Comparison of ENCODE assay signal across 18 mouse cellular contexts in the genomic region with DNA sequence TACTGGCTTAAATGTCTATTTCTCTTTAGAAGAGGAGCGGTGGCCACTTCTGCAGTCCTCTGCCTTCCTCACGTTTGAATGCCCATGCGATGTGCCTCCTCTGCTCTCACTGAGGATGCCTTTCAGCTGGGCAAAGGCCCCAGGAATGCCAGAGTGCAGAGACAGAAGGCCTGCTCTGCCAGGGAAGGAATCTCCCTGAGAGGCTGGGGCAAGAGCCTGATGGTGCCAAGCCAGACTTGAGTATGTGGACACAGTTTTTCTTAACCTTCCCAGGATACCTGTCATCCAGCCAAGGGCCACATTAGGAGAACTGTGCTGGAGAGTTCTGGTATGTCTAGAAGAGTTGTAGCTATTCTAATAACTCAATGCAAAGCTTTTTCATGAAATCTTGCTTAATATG.
DNase-seq lines count a peak whose midpoint lies in the region; ATAC-seq and TF ChIP-seq lines count a peak whose summit lies in the region.
"Had no signal": no experiment of that assay in that cellular context is flagged by ENCODE, and none has a peak within 500 bp of the region (broad histone marks: within the 10 kb centered on the region; RNA-seq: fewer than 3 reads in every experiment).

No protein-coding gene starts in this region.

- H3K4me1 ChIP-seq in kidney, adult 2 months (ENCODE audit: control insufficient read depth, insufficient read depth, low read length), result 0 out of 2 replicates have a peak, but pooled peaks cover 3% of the 10 kb centered on the region
- 0 out of 2 replicates have a peak, but pooled peaks cover 2% of the 10 kb centered on the region for H3K4me1 ChIP-seq in heart, embryonic 11.5 days (ENCODE audit: control insufficient read depth, insufficient read depth, low read length)
- H3K4me1 ChIP-seq: intestine, embryonic 15.5 days; neural tube, embryonic 13.5 days had no signal

- H3K9ac ChIP-seq in heart, embryonic 11.5 days (ENCODE audit: low read depth, low read length), result no peak overlapping the region
- H3K9ac ChIP-seq: intestine, embryonic 15.5 days; limb, embryonic 12.5 days; lung, embryonic 14.5 days; neural tube, embryonic 13.5 days had no signal

- H3K27me3 ChIP-seq in kidney, adult 2 months (replicated peaks; ENCODE audit: control insufficient read depth, insufficient read depth, low read length), result no peaks in the 10 kb centered on the region
- H3K27me3 ChIP-seq in heart, embryonic 11.5 days (ENCODE audit: control insufficient read depth, insufficient read depth, low read length), result no peaks in the 10 kb centered on the region
- H3K27me3 ChIP-seq: CH12.LX; intestine, embryonic 15.5 days; limb, embryonic 12.5 days; neural tube, embryonic 13.5 days had no signal

- peak; percentile 16 for DNase-seq in kidney, adult 2 months
- no peak for DNase-seq in kidney, postnatal 4 days
- peak; percentile 39 to 61 for DNase-seq in cerebellum, adult 18-20 months
- DNase-seq in cerebellum, postnatal 36 days, result peak; percentile 40 to 46
- DNase-seq in lung, postnatal 14 days, result peak; percentile 48
- DNase-seq in frontal cortex, adult 2 months (ENCODE audit: extremely low spot score in 1 of 2, low spot score in 1 of 2), result no peak
- DNase-seq in layer of hippocampus, postnatal 36 days, result no peak
- DNase-seq: adrenal gland, postnatal 25 days; layer of hippocampus, adult 9-11 months; lung, embryonic 14.5 days; retina, postnatal 1 day; spleen, adult 18-20 months had no signal

- no peak overlapping the region for H3K4me2 ChIP-seq in heart, embryonic 11.5 days
- H3K4me2 ChIP-seq: intestine, embryonic 15.5 days; limb, embryonic 12.5 days; lung, embryonic 14.5 days; neural tube, embryonic 13.5 days had no signal

- no peak overlapping the region for H3K27ac ChIP-seq in kidney, adult 2 months (ENCODE audit: insufficient read depth, low read depth, low read length)
- no peak overlapping the region for H3K27ac ChIP-seq in heart, embryonic 11.5 days (ENCODE audit: low read depth, low read length)
- H3K27ac ChIP-seq: intestine, embryonic 15.5 days; limb, embryonic 12.5 days; neural tube, embryonic 13.5 days had no signal

- no peaks in the 10 kb centered on the region for H3K9me3 ChIP-seq in heart, embryonic 11.5 days (replicated peaks; ENCODE audit: control insufficient read depth, low read length)
- H3K9me3 ChIP-seq: intestine, embryonic 15.5 days; limb, embryonic 12.5 days; neural tube, embryonic 13.5 days had no signal

- no peak for ATAC-seq in heart, embryonic 11.5 days (replicated peaks; ENCODE audit: insufficient number of reproducible peaks, low FRiP score, low TSS enrichment)
- ATAC-seq: intestine, embryonic 15.5 days; midbrain, embryonic 16.5 days had no signal

- H3K36me3 ChIP-seq in kidney, adult 2 months (ENCODE audit: control insufficient read depth, insufficient read depth, low read length), result no peaks in the 10 kb centered on the region
- H3K36me3 ChIP-seq in heart, embryonic 11.5 days (ENCODE audit: control insufficient read depth, insufficient read depth, low read length), result no peaks in the 10 kb centered on the region
- H3K36me3 ChIP-seq: intestine, embryonic 15.5 days; limb, embryonic 12.5 days; neural tube, embryonic 13.5 days had no signal

- no peak overlapping the region for H3K4me3 ChIP-seq in kidney, adult 2 months (ENCODE audit: insufficient read depth, low read depth, low read length)
- H3K4me3 ChIP-seq in heart, embryonic 11.5 days (ENCODE audit: low read depth, low read length), result no peak overlapping the region
- H3K4me3 ChIP-seq: intestine, embryonic 15.5 days; limb, embryonic 12.5 days; neural tube, embryonic 13.5 days had no signal

- TF ChIP-seq CTCF in kidney, adult 2 months (conservative IDR thresholded peaks at IDR 0.05; ENCODE audit: insufficient read depth, insufficient read length, low read depth, low read length), result no peak

- 68% methylated on average over 3 of the region's 3 CpGs for WGBS in kidney, adult 2 months
- WGBS in heart, embryonic 11.5 days (ENCODE audit: insufficient replicate concordance), result 87% methylated on average over 3 of the region's 3 CpGs

- no peak for TF ChIP-seq POLR2A in kidney, adult 2 months (IDR thresholded peaks at IDR 0.05; ENCODE audit: low read depth, low read length)

Comparison
In these comparisons a context has a peak if more than half of its experiments do, and no peak if none do; other contexts are left out.
1. DNase-seq: peak in kidney, adult 2 months (single experiment), cerebellum, adult 18-20 months (2 of 2), cerebellum, postnatal 36 days (2 of 2) and lung, postnatal 14 days (single experiment); none in kidney, postnatal 4 days (0 of 2), frontal cortex, adult 2 months (0 of 2) and layer of hippocampus, postnatal 36 days (0 of 2).